Mouse (Mus musculus): ENCODE data around the gene Srgap2. TPM values are rescaled to one million over a fixed set of nuclear protein-coding genes. Genes with fewer than 3 reads are reported as not detected.

The Srgap2 gene
- polyA plus RNA-seq, 1 experiment from 2014 or later = 9.5 TPM

- Histone ChIP-seq H3K36me3 (no peaks in the 10 kb centered on the region), H3K4me1 (0 out of 2 replicates have a peak, but pooled peaks cover 5% of the 10 kb centered on the region), H3K4me3 (replicated peaks) (no peak overlapping the region), H3K9me3 (no peaks in the 10 kb centered on the region), H3K4me2 (no peak overlapping the region), H3K27me3 (replicated peaks) (no peaks in the 10 kb centered on the region), H3K9ac (no peak overlapping the region), H3K27ac (no peak overlapping the region)
- ATAC-seq (ENCODE audit: insufficient read depth, low FRiP score, low read depth) = no peak
- WGBS = 78% methylated on average over 3 of the region's 3 CpGs
Measured at GRCm38 (mm10) chr1:131455355-131455890, 71.7 kb downstream of the Srgap2 start.

GRCm38 (mm10) chr1:131454386-131454785 lies 72.8 kb downstream of the Srgap2 start:
- H3K27ac ChIP-seq = no peak overlapping the region
- no peak overlapping the region for H3K4me2 ChIP-seq
- H3K36me3 ChIP-seq = no peaks in the 10 kb centered on the region
- WGBS = 35% methylated on average over 2 of the region's 2 CpGs
- no peak for ATAC-seq (ENCODE audit: insufficient read depth, low FRiP score, low read depth)
- H3K4me1 ChIP-seq = 0 out of 2 replicates have a peak, but pooled peaks cover 5% of the 10 kb centered on the region
- no peaks in the 10 kb centered on the region for H3K27me3 ChIP-seq (replicated peaks)
- H3K9me3 ChIP-seq = no peaks in the 10 kb centered on the region
- no peak overlapping the region for H3K9ac ChIP-seq
- no peak overlapping the region for H3K4me3 ChIP-seq (replicated peaks)

GRCm38 (mm10) chr1:131453335-131453734 lies 73.8 kb downstream of the Srgap2 start:
- WGBS = 33% methylated on average over 1 of the region's 1 CpGs
- no peak for ATAC-seq (ENCODE audit: insufficient read depth, low FRiP score, low read depth)

GRCm38 (mm10) chr1:131448373-131448772 lies 78.8 kb downstream of the Srgap2 start:
- Histone ChIP-seq H3K36me3 (no peaks in the 10 kb centered on the region), H3K9me3 (no peaks in the 10 kb centered on the region), H3K4me3 (replicated peaks) (no peak overlapping the region), H3K27ac (no peak overlapping the region), H3K9ac (no peak overlapping the region), H3K4me1 (no peaks in the 10 kb centered on the region), H3K27me3 (replicated peaks) (no peaks in the 10 kb centered on the region), H3K4me2 (no peak overlapping the region)
- 74% methylated on average over 5 of the region's 5 CpGs for WGBS
- no peak for ATAC-seq (ENCODE audit: insufficient read depth, low FRiP score, low read depth)

More at GRCm38 (mm10) chr1:131453335-131453734, 73.8 kb downstream of the Srgap2 start:
- no peak overlapping the region for H3K27ac ChIP-seq
- H3K4me3 ChIP-seq (replicated peaks) = no peak overlapping the region
- H3K4me1 ChIP-seq = 0 out of 2 replicates have a peak, but pooled peaks cover 5% of the 10 kb centered on the region
- no peak overlapping the region for H3K4me2 ChIP-seq
- H3K36me3 ChIP-seq = no peaks in the 10 kb centered on the region
- no peaks in the 10 kb centered on the region for H3K9me3 ChIP-seq
- H3K9ac ChIP-seq = no peak overlapping the region
- no peaks in the 10 kb centered on the region for H3K27me3 ChIP-seq (replicated peaks)

- Histone ChIP-seq H3K4me3 (replicated peaks) (no peak overlapping the region), H3K4me1 (no peaks in the 10 kb centered on the region), H3K4me2 (no peak overlapping the region), H3K36me3 (no peaks in the 10 kb centered on the region), H3K9ac (no peak overlapping the region), H3K27me3 (replicated peaks) (no peaks in the 10 kb centered on the region), H3K27ac (no peak overlapping the region), H3K9me3 (no peaks in the 10 kb centered on the region)
- 88% methylated on average over 3 of the region's 3 CpGs for WGBS
- peak; percentile 98 for ATAC-seq (ENCODE audit: insufficient read depth, low FRiP score, low read depth)
Measured at GRCm38 (mm10) chr1:131447333-131447732, 79.8 kb downstream of the Srgap2 start.

GRCm38 (mm10) chr1:131446577-131446976 lies 80.6 kb downstream of the Srgap2 start:
- ATAC-seq (ENCODE audit: insufficient read depth, low FRiP score, low read depth) = no peak
- Histone ChIP-seq H3K9me3 (no peaks in the 10 kb centered on the region), H3K4me1 (no peaks in the 10 kb centered on the region), H3K4me2 (no peak overlapping the region), H3K9ac (no peak overlapping the region), H3K4me3 (replicated peaks) (no peak overlapping the region), H3K36me3 (no peaks in the 10 kb centered on the region), H3K27ac (no peak overlapping the region), H3K27me3 (replicated peaks) (no peaks in the 10 kb centered on the region)
- WGBS = 93% methylated on average over 4 of the region's 4 CpGs

GRCm38 (mm10) chr1:131438556-131438955 lies 88.6 kb downstream of the Srgap2 start:
- whole genome bisulfite sequencing = 81% methylated on average over 11 of the region's 11 CpGs
- Histone ChIP-seq H3K9me3 (no peaks in the 10 kb centered on the region), H3K4me3 (replicated peaks) (no peak overlapping the region), H3K4me2 (no peak overlapping the region), H3K9ac (no peak overlapping the region), H3K36me3 (no peaks in the 10 kb centered on the region), H3K27ac (no peak overlapping the region), H3K4me1 (no peaks in the 10 kb centered on the region), H3K27me3 (replicated peaks) (no peaks in the 10 kb centered on the region)
- ATAC-seq (ENCODE audit: insufficient read depth, low FRiP score, low read depth) = no peak

GRCm38 (mm10) chr1:131437975-131438374 lies 89.2 kb downstream of the Srgap2 start:
- Histone ChIP-seq H3K27me3 (replicated peaks) (no peaks in the 10 kb centered on the region), H3K27ac (no peak overlapping the region), H3K4me3 (replicated peaks) (no peak overlapping the region), H3K36me3 (no peaks in the 10 kb centered on the region), H3K9ac (no peak overlapping the region), H3K4me2 (no peak overlapping the region), H3K9me3 (no peaks in the 10 kb centered on the region), H3K4me1 (no peaks in the 10 kb centered on the region)
- ATAC-seq (ENCODE audit: insufficient read depth, low FRiP score, low read depth) = no peak

- H3K36me3 ChIP-seq = no peaks in the 10 kb centered on the region
- ATAC-seq (ENCODE audit: insufficient read depth, low FRiP score, low read depth) = no peak
- H3K27me3 ChIP-seq (replicated peaks) = no peaks in the 10 kb centered on the region
- no peak overlapping the region for H3K4me3 ChIP-seq (replicated peaks)
- WGBS = 76% methylated on average over 7 of the region's 7 CpGs
- H3K4me1 ChIP-seq = peaks cover 4% of the 10 kb centered on the region; the same call in 1 of the 2 replicates
- H3K9ac ChIP-seq = no peak overlapping the region
- H3K9me3 ChIP-seq = no peaks in the 10 kb centered on the region
- H3K4me2 ChIP-seq = no peak overlapping the region
- no peak overlapping the region for H3K27ac ChIP-seq
Measured at GRCm38 (mm10) chr1:131436609-131437008, 90.5 kb downstream of the Srgap2 start.

- 47% methylated on average over 5 of the region's 5 CpGs for whole genome bisulfite sequencing
- Histone ChIP-seq H3K36me3 (no peaks in the 10 kb centered on the region), H3K27ac (no peak overlapping the region), H3K27me3 (replicated peaks) (no peaks in the 10 kb centered on the region), H3K4me2 (no peak overlapping the region), H3K9me3 (no peaks in the 10 kb centered on the region), H3K4me1 (peaks cover 9% of the 10 kb centered on the region), H3K9ac (no peak overlapping the region), H3K4me3 (replicated peaks) (no peak overlapping the region)
- peak; percentile 55; the same call in 1 of the 2 replicates for ATAC-seq (ENCODE audit: insufficient read depth, low FRiP score, low read depth)
Measured at GRCm38 (mm10) chr1:131431456-131432246, 95.5 kb downstream of the Srgap2 start.

GRCm38 (mm10) chr1:131427140-131427821 lies 99.9 kb downstream of the Srgap2 start:
- Histone ChIP-seq H3K4me1 (peaks cover 8% of the 10 kb centered on the region), H3K4me2 (0 out of 2 replicates have a peak overlapping the region, but pooled peaks have one; percentile 4), H3K27me3 (replicated peaks) (no peaks in the 10 kb centered on the region), H3K36me3 (no peaks in the 10 kb centered on the region), H3K27ac (peak overlapping the region; percentile 60), H3K9ac (no peak overlapping the region), H3K9me3 (no peaks in the 10 kb centered on the region), H3K4me3 (replicated peaks) (no peak overlapping the region)
- ATAC-seq (ENCODE audit: insufficient read depth, low FRiP score, low read depth) = peak; percentile 53; the same call in 1 of the 2 replicates
- 29% methylated on average over 5 of the region's 5 CpGs for WGBS

- H3K4me2 ChIP-seq = no peak overlapping the region
- H3K4me1 ChIP-seq = peaks cover 6% of the 10 kb centered on the region; the same call in 1 of the 2 replicates
- H3K27ac ChIP-seq = no peak overlapping the region
- H3K9me3 ChIP-seq = no peaks in the 10 kb centered on the region
- ATAC-seq (ENCODE audit: insufficient read depth, low FRiP score, low read depth) = no peak
- H3K27me3 ChIP-seq (replicated peaks) = no peaks in the 10 kb centered on the region
- no peaks in the 10 kb centered on the region for H3K36me3 ChIP-seq
- 84% methylated on average over 3 of the region's 3 CpGs for WGBS
- H3K9ac ChIP-seq = no peak overlapping the region
- H3K4me3 ChIP-seq (replicated peaks) = no peak overlapping the region
Measured at GRCm38 (mm10) chr1:131423061-131423460, 104.1 kb downstream of the Srgap2 start.

Data from stomach, embryonic 15.5 days (tissue).